Mouse (Mus musculus) heart, embryonic 16.5 days (tissue): ENCODE measurements at regions not wholly inside any gene's neighbourhood (a gene's known extent, or its start where the extent isn't known, plus 50 kb on each side); places are given as distances from the start of the nearest gene placed in this dataset.

Experiments used
- ATAC-seq: fragments of 200-750 bp; cut with Nextera tagmentation; replicated peaks from 2 replicates; pipeline ENCODE4 v1.8.0; 2017; ENCODE audit warnings: moderate number of reproducible peaks; ENCODE audit not compliant: insufficient read depth, low FRiP score; ENCODE audit errors: extremely low read depth
- H3K27ac ChIP-seq: fragments of 300-500 bp; sonication (generic); 2 replicates; pipeline ENCODE4 v1.5.1; 2014; ENCODE audit warnings: mild to moderate bottlenecking, low read length, control low read depth, moderate library complexity
- H3K27me3 ChIP-seq: fragments of 300-500 bp; sonication (generic); 2 replicates; pipeline ENCODE4 v1.6.1; 2014; ENCODE audit warnings: low read length, mixed read lengths; ENCODE audit not compliant: control insufficient read depth, insufficient read depth
- H3K36me3 ChIP-seq: fragments of 300-500 bp; sonication (generic); 2 replicates; pipeline ENCODE4 v1.6.1; 2014; ENCODE audit not compliant: control insufficient read depth, insufficient read depth
- H3K4me1 ChIP-seq: fragments of 300-500 bp; sonication (generic); 2 replicates; pipeline ENCODE4 v1.6.1; 2014; ENCODE audit warnings: low read length, mixed read lengths; ENCODE audit not compliant: control insufficient read depth, insufficient read depth
- H3K4me2 ChIP-seq: fragments of 300-500 bp; sonication (generic); 2 replicates; pipeline ENCODE4 v1.6.1; 2014; ENCODE audit warnings: low read depth, mild to moderate bottlenecking, control low read depth, low read length
- H3K4me3 ChIP-seq: fragments of 300-500 bp; sonication (generic); 2 replicates; pipeline ENCODE4 v1.5.1; 2014; ENCODE audit warnings: mild to moderate bottlenecking, control low read depth, low read length
- H3K9ac ChIP-seq: fragments of 300-500 bp; sonication (generic); 2 replicates; pipeline ENCODE4 v1.6.1; 2014; ENCODE audit warnings: low read length, control low read depth
- H3K9me3 ChIP-seq: fragments of 300-500 bp; sonication (generic); replicated peaks from 2 replicates; pipeline ENCODE4 v1.6.1; 2016; ENCODE audit warnings: low read length; ENCODE audit not compliant: control insufficient read depth
- WGBS: fragments of 180-500 bp; shearing (Covaris S2); extraction: QIAGEN DNeasy Blood & Tissue Kit; methylation state at CpG from one replicate; pipeline ENCODE4 v1.1.7; 2014; 5-methylcytosine and 5-hydroxymethylcytosine counted together

GRCm38 (mm10) chr13:113489951-113490822 lies 128.2 kb downstream of the Snx18 start:
- Histone ChIP-seq H3K9ac (no peak overlapping the region), H3K36me3 (0 out of 2 replicates have a peak, but pooled peaks cover 2% of the 10 kb centered on the region), H3K27me3 (no peaks in the 10 kb centered on the region), H3K27ac (no peak overlapping the region), H3K4me3 (no peak overlapping the region), H3K4me2 (no peak overlapping the region), H3K4me1 (0 out of 2 replicates have a peak, but pooled peaks cover 8% of the 10 kb centered on the region), H3K9me3 (peaks cover 7% of the 10 kb centered on the region)
- 61% methylated on average over 6 of the region's 6 CpGs for WGBS
- no peak for ATAC-seq

GRCm38 (mm10) chr13:113486368-113486955 lies 131.9 kb downstream of the Snx18 start:
- no peaks in the 10 kb centered on the region for H3K27me3 ChIP-seq
- H3K27ac ChIP-seq, result no peak overlapping the region
- 66% methylated on average over 6 of the region's 6 CpGs for WGBS
- no peak for ATAC-seq
- H3K4me2 ChIP-seq, result no peak overlapping the region
- H3K9ac ChIP-seq, result no peak overlapping the region
- no peak overlapping the region for H3K4me3 ChIP-seq
- H3K4me1 ChIP-seq, result 0 out of 2 replicates have a peak, but pooled peaks cover 6% of the 10 kb centered on the region
- peaks cover 7% of the 10 kb centered on the region for H3K9me3 ChIP-seq
- 0 out of 2 replicates have a peak, but pooled peaks cover 2% of the 10 kb centered on the region for H3K36me3 ChIP-seq

GRCm38 (mm10) chr13:113485511-113485910 lies 132.9 kb downstream of the Snx18 start:
- 0 out of 2 replicates have a peak, but pooled peaks cover 2% of the 10 kb centered on the region for H3K36me3 ChIP-seq
- no peak overlapping the region for H3K27ac ChIP-seq

GRCm38 (mm10) chr13:113484159-113484762 lies 134.1 kb downstream of the Snx18 start:
- Histone ChIP-seq H3K9me3 (peaks cover 7% of the 10 kb centered on the region), H3K27me3 (no peaks in the 10 kb centered on the region), H3K4me2 (no peak overlapping the region), H3K36me3 (0 out of 2 replicates have a peak, but pooled peaks cover 2% of the 10 kb centered on the region), H3K9ac (no peak overlapping the region), H3K4me3 (no peak overlapping the region), H3K27ac (no peak overlapping the region), H3K4me1 (0 out of 2 replicates have a peak, but pooled peaks cover 2% of the 10 kb centered on the region)
- 54% methylated on average over 10 of the region's 10 CpGs for WGBS
- no peak for ATAC-seq

More at GRCm38 (mm10) chr13:113485511-113485910, 132.9 kb downstream of the Snx18 start:
- Histone ChIP-seq H3K4me3 (no peak overlapping the region), H3K4me1 (0 out of 2 replicates have a peak, but pooled peaks cover 5% of the 10 kb centered on the region), H3K9ac (no peak overlapping the region), H3K4me2 (no peak overlapping the region), H3K27me3 (no peaks in the 10 kb centered on the region), H3K9me3 (peaks cover 7% of the 10 kb centered on the region)
- no peak; the same call in 1 of the 2 replicates for ATAC-seq
- WGBS, result 49% methylated on average over 7 of the region's 7 CpGs

GRCm38 (mm10) chr13:113482911-113483310 lies 135.5 kb downstream of the Snx18 start:
- Histone ChIP-seq H3K9ac (no peak overlapping the region), H3K27ac (no peak overlapping the region), H3K27me3 (no peaks in the 10 kb centered on the region), H3K4me2 (no peak overlapping the region), H3K36me3 (no peaks in the 10 kb centered on the region), H3K9me3 (no peaks in the 10 kb centered on the region), H3K4me1 (0 out of 2 replicates have a peak, but pooled peaks cover 2% of the 10 kb centered on the region), H3K4me3 (no peak overlapping the region)
- ATAC-seq, result no peak
- 67% methylated on average over 1 of the region's 1 CpGs for WGBS

GRCm38 (mm10) chr13:113477901-113478510 lies 140.4 kb downstream of the Snx18 start:
- Histone ChIP-seq H3K4me1 (no peaks in the 10 kb centered on the region), H3K27me3 (no peaks in the 10 kb centered on the region), H3K9ac (no peak overlapping the region), H3K4me2 (no peak overlapping the region), H3K36me3 (no peaks in the 10 kb centered on the region), H3K4me3 (no peak overlapping the region), H3K27ac (no peak overlapping the region), H3K9me3 (no peaks in the 10 kb centered on the region)
- no peak for ATAC-seq
- WGBS, result 65% methylated on average over 5 of the region's 5 CpGs

GRCm38 (mm10) chr13:113470822-113471557 lies 147.4 kb downstream of the Snx18 start:
- no peaks in the 10 kb centered on the region for H3K27me3 ChIP-seq
- H3K9ac ChIP-seq, result no peak overlapping the region
- no peak overlapping the region for H3K4me2 ChIP-seq
- no peak overlapping the region for H3K4me3 ChIP-seq
- H3K9me3 ChIP-seq, result no peaks in the 10 kb centered on the region
- ATAC-seq, result no peak
- 60% methylated on average over 7 of the region's 7 CpGs for WGBS
- H3K36me3 ChIP-seq, result no peaks in the 10 kb centered on the region
- no peaks in the 10 kb centered on the region for H3K4me1 ChIP-seq
- no peak overlapping the region for H3K27ac ChIP-seq
